In the genomic region with DNA sequence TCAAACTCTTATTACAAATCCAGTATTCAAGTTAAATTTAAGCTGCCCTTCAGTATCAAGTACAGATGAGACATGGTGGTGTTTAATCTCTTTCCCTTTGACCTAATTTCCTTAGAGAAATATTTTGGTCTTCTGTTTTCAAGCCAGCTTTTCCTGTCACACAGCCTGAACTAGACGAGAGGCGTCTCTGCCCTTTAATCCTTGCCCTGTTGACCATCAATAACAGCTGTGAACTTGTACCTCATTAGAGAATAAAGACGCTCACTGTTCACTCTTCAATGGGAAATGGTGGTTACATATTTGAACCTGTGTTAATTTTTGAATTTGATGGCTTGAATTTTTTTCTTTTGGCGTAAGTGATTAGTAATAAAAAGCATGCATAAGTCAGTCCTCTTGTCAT, we compare ENCODE assay signal across 23 mouse cellular contexts. TPM values are rescaled to one million over a fixed set of nuclear protein-coding genes. Genes with fewer than 3 reads are reported as not detected.
DNase-seq lines count a peak whose midpoint lies in the region; ATAC-seq and TF ChIP-seq lines count a peak whose summit lies in the region.
"Had no signal": no experiment of that assay in that cellular context is flagged by ENCODE, and none has a peak within 500 bp of the region (broad histone marks: within the 10 kb centered on the region; RNA-seq: fewer than 3 reads in every experiment).

No protein-coding gene starts in this region.

- no peak overlapping the region for H3K9ac ChIP-seq in midbrain, embryonic 14.5 days (replicated peaks; ENCODE audit: low read length)
- H3K9ac ChIP-seq: embryonic facial prominence, embryonic 12.5 days; hindbrain, embryonic 12.5 days; lung, embryonic 14.5 days; midbrain, embryonic 15.5 days; neural tube, embryonic 12.5 days had no signal

- DNase-seq in gastrocnemius, adult 2 months, result no peak
- DNase-seq in gastrocnemius, postnatal 10 days, result no peak
- DNase-seq in kidney, adult 9 months, result peak; percentile 89
- no peak for DNase-seq in kidney, postnatal 4 days
- DNase-seq in lung, postnatal 36 days, result peak; percentile 22
- no peak for DNase-seq in lung, adult 2 months
- no peak for DNase-seq in midbrain, embryonic 14.5 days
- DNase-seq: adrenal gland, postnatal 14 days; cerebellum, adult 2 months; cerebellum, postnatal 25 days; layer of hippocampus, adult 9-11 months; lung, embryonic 14.5 days; thymus, postnatal 25 days had no signal

- H3K27ac ChIP-seq in gastrocnemius, adult 2 months, result peak overlapping the region; percentile 78
- H3K27ac ChIP-seq in midbrain, embryonic 14.5 days (replicated peaks; ENCODE audit: low read depth, low read length), result no peak overlapping the region
- H3K27ac ChIP-seq: embryonic facial prominence, embryonic 12.5 days; hindbrain, embryonic 12.5 days; left cerebral cortex, adult 2 months; midbrain, embryonic 15.5 days; neural tube, embryonic 12.5 days had no signal

- 56% methylated on average over 4 of the region's 4 CpGs for WGBS in lung, adult 2 months
- WGBS in midbrain, embryonic 14.5 days, result 91% methylated on average over 4 of the region's 4 CpGs

- peaks cover 6% of the 10 kb centered on the region for H3K4me1 ChIP-seq in lung, adult 2 months (ENCODE audit: control insufficient read depth, insufficient read depth, low read length)
- no peaks in the 10 kb centered on the region for H3K4me1 ChIP-seq in midbrain, embryonic 14.5 days (ENCODE audit: control insufficient read depth, insufficient read depth, low read length)
- H3K4me1 ChIP-seq: embryonic facial prominence, embryonic 12.5 days; hindbrain, embryonic 12.5 days; midbrain, embryonic 15.5 days; neural tube, embryonic 12.5 days had no signal

- no peaks in the 10 kb centered on the region for H3K27me3 ChIP-seq in midbrain, embryonic 14.5 days (ENCODE audit: control insufficient read depth, insufficient read depth, low read length)
- H3K27me3 ChIP-seq: embryonic facial prominence, embryonic 12.5 days; hindbrain, embryonic 12.5 days; megakaryocyte, embryonic 14.5 days; midbrain, embryonic 15.5 days; neural tube, embryonic 12.5 days had no signal

- H3K4me2 ChIP-seq in midbrain, embryonic 14.5 days (ENCODE audit: low read length), result no peak overlapping the region
- H3K4me2 ChIP-seq: embryonic facial prominence, embryonic 12.5 days; hindbrain, embryonic 12.5 days; lung, embryonic 14.5 days; midbrain, embryonic 15.5 days; neural tube, embryonic 12.5 days had no signal

- no peak for TF ChIP-seq CTCF in gastrocnemius, adult 2 months (IDR thresholded peaks at IDR 0.05)
- no peak for TF ChIP-seq CTCF in lung, adult 2 months (IDR thresholded peaks at IDR 0.05; ENCODE audit: insufficient read depth, low read length)

- peaks cover 75% of the 10 kb centered on the region for H3K36me3 ChIP-seq in midbrain, embryonic 14.5 days (ENCODE audit: control insufficient read depth, insufficient read depth, low read length)

- intact Hi-C loops in gastrocnemius, adult 2 months (cut with DNase I), result no loop called here

- TF ChIP-seq POLR2A in lung, adult 2 months (IDR thresholded peaks at IDR 0.05; ENCODE audit: borderline replicate concordance, extremely low read depth, low read depth, low read length), result no peak

- peak overlapping the region; percentile 3; the same call in 1 of the 2 replicates for H3K4me3 ChIP-seq in gastrocnemius, adult 2 months
- no peak overlapping the region for H3K4me3 ChIP-seq in lung, adult 2 months (replicated peaks; ENCODE audit: extremely low read depth, low read depth, low read length)
- H3K4me3 ChIP-seq in midbrain, embryonic 14.5 days (replicated peaks; ENCODE audit: low read depth, low read length), result no peak overlapping the region
- H3K4me3 ChIP-seq: embryonic facial prominence, embryonic 12.5 days; hindbrain, embryonic 12.5 days; left cerebral cortex, adult 2 months; megakaryocyte, embryonic 14.5 days; midbrain, embryonic 15.5 days; neural tube, embryonic 12.5 days had no signal

- ATAC-seq in midbrain, embryonic 14.5 days (ENCODE audit: low FRiP score, low TSS enrichment), result no peak
- ATAC-seq: intestine, postnatal 0 days; midbrain, embryonic 15.5 days had no signal

- H3K9me3 ChIP-seq in midbrain, embryonic 14.5 days (ENCODE audit: control insufficient read depth, low read length), result no peaks in the 10 kb centered on the region
- H3K9me3 ChIP-seq: embryonic facial prominence, embryonic 12.5 days; hindbrain, embryonic 12.5 days; megakaryocyte, embryonic 14.5 days; midbrain, embryonic 15.5 days; neural tube, embryonic 12.5 days had no signal

RNA-seq across cellular contexts. Expression of a gene that starts 10.2 kb away (rescaled TPM):
- 10 to 100 TPM; 54.0 to 72.6 TPM for total RNA-seq in gastrocnemius, adult 2 months (2021)
- 10 to 100 TPM; 61.8 to 64.5 TPM for total RNA-seq in gastrocnemius, postnatal 10 days (2021)
- polyA plus RNA-seq in lung, adult 2 months (2012; rRNA removed), result 8.7 and 10.5 TPM in 2 replicates
- polyA plus RNA-seq in midbrain, embryonic 14.5 days (2014; fragmentation: Nextera tagmentation; extraction: Ambion mirVana), result 38.1 and 45.6 TPM in 2 replicates

RNA-seq across cellular contexts. Expression of a gene that starts 39.3 kb away (rescaled TPM):
- 10 to 100 TPM; 13.0 to 35.4 TPM for total RNA-seq in gastrocnemius, adult 2 months (2021)
- total RNA-seq in gastrocnemius, postnatal 10 days (2021), result 100 to 1,000 TPM; 101 to 103 TPM
- 1.2 and 6.1 TPM in 2 replicates for polyA plus RNA-seq in lung, adult 2 months (2012; rRNA removed)
- polyA plus RNA-seq in midbrain, embryonic 14.5 days (2014; fragmentation: Nextera tagmentation; extraction: Ambion mirVana), result 0.17 and 0.24 TPM in 2 replicates
- total RNA-seq: granulocyte monocyte progenitor cell, adult 5-6 weeks; left cerebral cortex, postnatal 36 days had no signal
- polyA plus RNA-seq: heart, embryonic 14.5 days; lung, embryonic 14.5 days had no signal

RNA-seq across cellular contexts. Expression of a gene that starts 41.6 kb away (rescaled TPM):
- total RNA-seq in gastrocnemius, adult 2 months (2021), result 10 to 100 TPM; 10.1 to 19.5 TPM
- total RNA-seq in gastrocnemius, postnatal 10 days (2021), result 10 to 100 TPM; 11.2 to 13.9 TPM
- 10.9 and 12.1 TPM in 2 replicates for polyA plus RNA-seq in lung, adult 2 months (2012; rRNA removed)
- 10.1 and 13.1 TPM in 2 replicates for polyA plus RNA-seq in midbrain, embryonic 14.5 days (2014; fragmentation: Nextera tagmentation; extraction: Ambion mirVana)

RNA-seq across cellular contexts. Expression of a gene that starts 56.5 kb away (rescaled TPM):
- total RNA-seq in gastrocnemius, adult 2 months (2021), result 1 to 10 TPM in 1 of 2 experiments, under 1 TPM in 1; 0.43 to 1.1 TPM
- 1 to 10 TPM in 1 of 2 experiments, under 1 TPM in 1; 0.52 to 1.1 TPM for total RNA-seq in gastrocnemius, postnatal 10 days (2021)
- 0.37 and 0.58 TPM in 2 replicates for polyA plus RNA-seq in lung, adult 2 months (2012; rRNA removed)
- 1.5 and 1.7 TPM in 2 replicates for polyA plus RNA-seq in midbrain, embryonic 14.5 days (2014; fragmentation: Nextera tagmentation; extraction: Ambion mirVana)
- total RNA-seq: granulocyte monocyte progenitor cell, adult 5-6 weeks had no signal
- polyA plus RNA-seq: heart, embryonic 14.5 days had no signal

Comparison
In these comparisons a context has a peak if more than half of its experiments do, and no peak if none do; other contexts are left out.
1. DNase-seq: peak in kidney, adult 9 months (single experiment) and lung, postnatal 36 days (single experiment); none in gastrocnemius, adult 2 months (single experiment), gastrocnemius, postnatal 10 days (single experiment), kidney, postnatal 4 days (0 of 2), lung, adult 2 months (single experiment) and midbrain, embryonic 14.5 days (single experiment).